Mouse (Mus musculus) neural tube, embryonic 14.5 days (tissue): ENCODE data around the gene Krt83. TPM values are rescaled to one million over a fixed set of nuclear protein-coding genes. Genes with fewer than 3 reads are reported as not detected.

Source experiments
- ATAC-seq: fragments of 200-750 bp; cut with Nextera tagmentation; 2 replicates; pipeline ENCODE4 v1.8.0; 2017; ENCODE audit warnings: low read depth, mild to moderate bottlenecking, moderate TSS enrichment, moderate library complexity
- H3K27ac ChIP-seq: fragments of 300-500 bp; sonication (generic); 2 replicates; pipeline ENCODE4 v1.5.1; 2014; ENCODE audit warnings: low read depth, mild to moderate bottlenecking, control low read depth, low read length, moderate library complexity, mixed read lengths
- H3K27me3 ChIP-seq: fragments of 300-500 bp; sonication (generic); 2 replicates; pipeline ENCODE4 v1.6.1; 2014; ENCODE audit warnings: low read length; ENCODE audit not compliant: control insufficient read depth, insufficient read depth
- H3K36me3 ChIP-seq: fragments of 300-500 bp; sonication (generic); 2 replicates; pipeline ENCODE4 v1.6.1; 2014; ENCODE audit warnings: low read length, mixed read lengths; ENCODE audit not compliant: control insufficient read depth, insufficient read depth
- H3K4me1 ChIP-seq: fragments of 300-500 bp; sonication (generic); 2 replicates; pipeline ENCODE4 v1.6.1; 2014; ENCODE audit warnings: low read length; ENCODE audit not compliant: control insufficient read depth, insufficient read depth
- H3K4me2 ChIP-seq: fragments of 300-500 bp; sonication (generic); 2 replicates; pipeline ENCODE4 v1.6.1; 2014; ENCODE audit warnings: mild to moderate bottlenecking, low read depth, low read length, control low read depth
- H3K4me3 ChIP-seq: fragments of 300-500 bp; sonication (generic); 2 replicates; pipeline ENCODE4 v1.5.1; 2014; ENCODE audit warnings: low read depth, low read length, control low read depth, mixed read lengths
- H3K9ac ChIP-seq: fragments of 300-500 bp; sonication (generic); replicated peaks from 2 replicates; pipeline ENCODE4 v1.6.1; 2014; ENCODE audit warnings: low read depth, mild to moderate bottlenecking, control low read depth, low read length, mixed read lengths
- H3K9me3 ChIP-seq: fragments of 300-500 bp; sonication (generic); 2 replicates; pipeline ENCODE4 v1.6.1; 2016; ENCODE audit warnings: low read length; ENCODE audit not compliant: control insufficient read depth
- WGBS: fragments of 180-500 bp; shearing (Covaris S2); extraction: QIAGEN DNeasy Blood & Tissue Kit; methylation state at CpG from one replicate; pipeline ENCODE4 v1.1.7; 2014; 5-methylcytosine and 5-hydroxymethylcytosine counted together
- polyA plus RNA-seq: library from polyadenylated mRNA; unstranded; fragments of >200 nt; fragmentation: Nextera tagmentation; extraction: Ambion mirVana; gene quantifications from 2 replicates; pipeline ENCODE4 v1.2.1, GENCODE M21; 2014

The Krt83 gene
- polyA plus RNA-seq, 1 experiment from 2014 or later, result not detected

- Histone ChIP-seq H3K9ac (no peak overlapping the region), H3K27me3 (no peaks in the 10 kb centered on the region), H3K27ac (no peak overlapping the region), H3K36me3 (no peaks in the 10 kb centered on the region), H3K4me3 (no peak overlapping the region), H3K9me3 (no peaks in the 10 kb centered on the region), H3K4me2 (no peak overlapping the region), H3K4me1 (no peaks in the 10 kb centered on the region)
- no peak for ATAC-seq
- 81% methylated on average over 9 of the region's 9 CpGs for WGBS
Measured at GRCm38 (mm10) chr15:101508247-101508646, 16.9 kb upstream of the Krt83 start.

DNA sequence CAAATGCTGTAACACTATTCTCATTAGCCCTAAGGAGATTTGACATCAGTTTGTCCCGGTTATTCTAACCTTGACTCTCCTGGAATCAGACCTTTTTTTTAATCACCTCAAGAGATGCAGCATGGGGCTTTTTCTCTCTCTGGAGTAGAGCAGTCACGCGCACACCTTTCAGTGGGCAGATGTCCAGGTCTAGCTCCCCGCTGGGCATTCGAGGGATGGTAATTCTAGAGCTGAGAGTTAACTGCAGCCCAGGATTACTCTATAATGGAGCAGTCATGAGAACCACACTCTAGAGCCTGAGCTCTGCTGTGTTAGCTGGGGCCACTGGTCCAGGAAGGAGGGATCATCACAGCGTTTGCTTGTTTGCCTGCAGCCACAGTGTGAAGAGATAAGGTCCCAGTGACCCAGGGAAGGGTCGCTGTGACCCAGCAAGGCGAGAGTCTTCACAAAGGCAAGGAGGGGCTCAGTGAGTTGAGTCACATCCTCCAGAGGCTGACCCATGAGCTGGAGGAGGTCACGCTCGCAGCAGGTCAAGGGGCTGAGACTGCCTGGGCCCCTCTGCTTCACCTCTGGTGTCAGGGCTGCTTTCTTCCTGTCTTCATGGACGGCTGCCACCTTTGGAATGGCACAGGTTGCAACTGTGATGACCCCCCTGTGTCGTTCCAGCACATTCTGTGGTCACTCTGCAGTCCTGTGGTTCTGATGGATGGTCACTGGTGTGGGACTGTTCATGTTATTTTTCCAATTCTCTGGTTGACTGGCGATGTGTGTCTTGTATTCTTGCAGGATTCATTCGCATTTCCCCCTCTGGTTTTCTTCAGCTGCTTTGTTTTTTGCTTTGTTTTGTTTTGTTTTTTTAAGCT lies 15.8 kb upstream of the Krt83 start:
- 77% methylated on average over 14 of the region's 14 CpGs for WGBS
- H3K4me2 ChIP-seq, result no peak overlapping the region
- no peak overlapping the region for H3K4me3 ChIP-seq

GRCm38 (mm10) chr15:101497181-101497580 lies 5.9 kb upstream of the Krt83 start:
- Histone ChIP-seq H3K36me3 (no peaks in the 10 kb centered on the region), H3K4me1 (no peaks in the 10 kb centered on the region), H3K9me3 (no peaks in the 10 kb centered on the region), H3K4me2 (no peak overlapping the region), H3K27me3 (no peaks in the 10 kb centered on the region), H3K9ac (no peak overlapping the region), H3K4me3 (no peak overlapping the region), H3K27ac (no peak overlapping the region)
- WGBS, result 74% methylated on average over 2 of the region's 2 CpGs
- ATAC-seq, result no peak

More for the DNA sequence above, 15.8 kb upstream of the Krt83 start:
- H3K27ac ChIP-seq, result no peak overlapping the region
- no peaks in the 10 kb centered on the region for H3K4me1 ChIP-seq
- no peak for ATAC-seq
- no peaks in the 10 kb centered on the region for H3K9me3 ChIP-seq
- no peaks in the 10 kb centered on the region for H3K27me3 ChIP-seq
- H3K9ac ChIP-seq, result no peak overlapping the region
- no peaks in the 10 kb centered on the region for H3K36me3 ChIP-seq

- Histone ChIP-seq H3K36me3 (no peaks in the 10 kb centered on the region), H3K9me3 (no peaks in the 10 kb centered on the region), H3K9ac (no peak overlapping the region), H3K4me3 (no peak overlapping the region), H3K27ac (no peak overlapping the region), H3K4me1 (no peaks in the 10 kb centered on the region), H3K4me2 (no peak overlapping the region), H3K27me3 (no peaks in the 10 kb centered on the region)
- no peak for ATAC-seq
- 83% methylated on average over 8 of the region's 8 CpGs for WGBS
Measured at GRCm38 (mm10) chr15:101495266-101495665, 4.0 kb upstream of the Krt83 start.

DNA sequence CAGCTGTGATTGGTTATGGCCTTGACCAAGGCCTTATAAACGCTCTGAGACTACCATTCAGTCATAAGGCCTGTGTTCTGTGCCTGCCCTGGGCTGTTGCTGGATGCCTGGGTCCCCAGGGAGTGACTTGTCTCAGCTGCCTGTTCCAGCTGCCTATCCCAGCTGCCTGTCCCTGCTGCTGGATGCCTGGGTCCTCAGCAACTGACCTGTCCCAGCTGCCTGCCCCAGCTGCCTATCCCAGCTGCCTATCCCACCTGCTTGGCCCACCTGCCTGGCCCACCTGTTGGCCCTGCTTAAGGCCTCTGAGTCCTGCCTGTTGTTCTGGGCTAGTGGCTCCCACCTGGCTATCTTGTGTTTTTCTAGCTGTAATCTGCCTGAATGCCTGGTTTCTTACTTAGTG lies 2.9 kb upstream of the Krt83 start:
- 38% methylated on average over 1 of the region's 1 CpGs for WGBS
- H3K4me1 ChIP-seq, result no peaks in the 10 kb centered on the region

GRCm38 (mm10) chr15:101493713-101494112 lies 2.4 kb upstream of the Krt83 start:
- no peaks in the 10 kb centered on the region for H3K27me3 ChIP-seq
- H3K4me3 ChIP-seq, result no peak overlapping the region
- 93% methylated on average over 6 of the region's 6 CpGs for WGBS
- no peaks in the 10 kb centered on the region for H3K36me3 ChIP-seq
- ATAC-seq, result no peak
- no peak overlapping the region for H3K9ac ChIP-seq
- no peaks in the 10 kb centered on the region for H3K9me3 ChIP-seq
- no peak overlapping the region for H3K4me2 ChIP-seq
- no peaks in the 10 kb centered on the region for H3K4me1 ChIP-seq
- H3K27ac ChIP-seq, result no peak overlapping the region

More for the DNA sequence above, 2.9 kb upstream of the Krt83 start:
- Histone ChIP-seq H3K9me3 (no peaks in the 10 kb centered on the region), H3K36me3 (no peaks in the 10 kb centered on the region), H3K9ac (no peak overlapping the region), H3K27me3 (no peaks in the 10 kb centered on the region), H3K4me3 (no peak overlapping the region), H3K4me2 (no peak overlapping the region), H3K27ac (no peak overlapping the region)
- ATAC-seq, result no peak

DNA sequence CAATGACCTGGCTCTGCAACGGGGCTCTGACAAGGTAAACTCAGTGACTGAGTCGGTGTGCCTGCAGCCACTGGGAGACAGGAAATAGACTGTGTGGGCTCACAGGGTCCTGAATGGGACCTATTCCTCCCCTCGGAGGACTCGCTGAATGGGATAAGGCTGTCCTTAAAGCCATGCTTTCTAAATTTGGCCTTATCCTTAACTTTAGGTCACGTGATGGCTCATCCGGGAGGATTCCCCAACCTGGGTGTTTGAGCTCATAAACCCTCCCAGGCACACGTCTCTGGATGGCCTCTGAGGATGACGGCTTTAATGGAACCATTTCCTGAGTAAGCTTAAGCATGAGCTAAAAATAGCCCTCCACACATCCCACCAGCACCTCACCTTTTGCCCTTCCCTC lies 1.4 kb upstream of the Krt83 start:
- ATAC-seq, result no peak
- no peak overlapping the region for H3K27ac ChIP-seq
- no peak overlapping the region for H3K4me3 ChIP-seq
- H3K4me1 ChIP-seq, result no peaks in the 10 kb centered on the region
- H3K4me2 ChIP-seq, result no peak overlapping the region
- H3K9ac ChIP-seq, result no peak overlapping the region
- no peaks in the 10 kb centered on the region for H3K9me3 ChIP-seq
- 59% methylated on average over 8 of the region's 8 CpGs for WGBS
- no peaks in the 10 kb centered on the region for H3K27me3 ChIP-seq
- no peaks in the 10 kb centered on the region for H3K36me3 ChIP-seq

- Histone ChIP-seq H3K36me3 (no peaks in the 10 kb centered on the region), H3K27ac (no peak overlapping the region), H3K4me2 (no peak overlapping the region), H3K4me3 (no peak overlapping the region), H3K9ac (no peak overlapping the region), H3K27me3 (no peaks in the 10 kb centered on the region), H3K4me1 (no peaks in the 10 kb centered on the region), H3K9me3 (no peaks in the 10 kb centered on the region)
- 86% methylated on average over 11 of the region's 11 CpGs for WGBS
- ATAC-seq, result no peak
Measured at GRCm38 (mm10) chr15:101485911-101486635, 5.2 kb downstream of the Krt83 start.

DNA sequence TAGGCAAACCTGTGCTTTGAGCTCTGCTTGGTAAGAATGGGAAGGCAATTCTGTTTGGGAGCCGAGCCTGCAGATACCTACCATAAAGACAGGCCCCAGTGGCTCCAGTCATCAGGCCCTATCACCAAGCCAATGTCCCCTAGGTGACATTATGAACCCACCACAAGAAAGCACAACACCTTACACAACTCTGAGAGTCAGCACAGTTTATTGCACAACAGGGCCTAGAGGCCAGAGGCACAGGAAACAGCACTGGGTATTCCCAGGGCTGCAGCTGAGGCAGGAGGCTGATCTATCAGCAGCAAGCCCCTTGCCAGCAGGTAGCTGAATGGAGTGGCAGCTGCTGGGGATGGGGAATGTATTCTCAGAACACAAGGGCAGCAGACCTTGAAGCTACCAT lies 6.4 kb downstream of the Krt83 start:
- ATAC-seq, result no peak
- 61% methylated on average over 1 of the region's 1 CpGs for WGBS
- no peaks in the 10 kb centered on the region for H3K4me1 ChIP-seq
- no peaks in the 10 kb centered on the region for H3K9me3 ChIP-seq
- H3K9ac ChIP-seq, result no peak overlapping the region
- H3K36me3 ChIP-seq, result no peaks in the 10 kb centered on the region
- no peak overlapping the region for H3K4me2 ChIP-seq
- H3K27me3 ChIP-seq, result no peaks in the 10 kb centered on the region
- H3K4me3 ChIP-seq, result no peak overlapping the region
- no peak overlapping the region for H3K27ac ChIP-seq
